Mouse (Mus musculus) stomach, postnatal 0 days (tissue): ENCODE measurements at regions not wholly inside any gene's neighbourhood (a gene's known extent, or its start where the extent isn't known, plus 50 kb on each side); places are given as distances from the start of the nearest gene placed in this dataset.

ENCODE experiments used
- CTCF ChIP-seq: IDR thresholded peaks from 2 replicates; pipeline ENCODE4 v1.5.1; 2016; ENCODE audit warnings: antibody characterized with exemption, low read depth, mild to moderate bottlenecking, moderate library complexity
- EP300 ChIP-seq: optimal IDR thresholded peaks from 2 replicates; pipeline ENCODE3; 2016; ENCODE audit warnings: antibody characterized with exemption

- TF ChIP-seq EP300 (no peak), CTCF (no peak)
These were observed 409.1 kb upstream of the Smim15 start for GRCm38 (mm10) chr13:107635114-107635513.
